Mouse (Mus musculus) urinary bladder, postnatal 36 days (tissue): ENCODE measurements around the gene Pemt.
A peak's percentile ranks its signal among the peaks of the same experiment; 100 is the strongest.

Experiments used
- DNase-seq, 2 experiments: peaks; one replicate each; pipeline ENCODE4 v3.0.0; 2022; ENCODE audit warnings: low spot score in 2 of 2, mixed read lengths in 1 of 2

Gene Pemt

DNA sequence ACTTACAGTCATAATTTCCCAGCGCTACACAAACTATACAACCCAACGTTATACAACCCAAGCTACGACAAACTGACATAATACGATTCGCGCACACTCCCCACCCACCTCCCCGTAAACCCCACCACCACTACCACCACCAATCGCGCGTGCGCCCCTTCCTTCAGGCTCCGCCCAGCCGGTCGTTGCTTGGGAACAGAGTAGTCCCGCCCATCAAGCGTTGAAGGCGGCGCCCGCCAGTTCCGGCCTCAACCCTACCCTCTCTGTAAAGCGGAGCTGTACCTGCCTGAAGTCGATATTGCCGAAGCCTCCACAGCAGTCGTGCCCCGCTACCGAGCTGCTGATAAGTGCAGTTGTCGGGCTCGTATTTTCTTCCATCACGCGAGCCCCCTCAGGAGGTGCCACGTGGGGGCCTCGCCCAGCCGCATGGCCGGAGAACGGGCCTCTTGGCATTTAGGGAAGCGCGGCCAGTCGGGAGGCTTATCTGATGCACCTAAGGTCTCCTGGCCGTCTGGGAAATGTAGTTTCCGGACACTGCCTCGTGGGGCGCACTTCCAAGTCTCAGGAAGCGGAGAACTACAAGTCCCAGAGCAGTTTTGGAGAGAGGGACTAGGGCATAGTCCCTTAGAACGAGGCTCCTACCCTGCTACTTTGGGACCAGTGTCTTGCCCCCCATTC is at the start of gene Pemt:
Gene Pemt, minus strand, starts transcription at position 432 of the 678 bp plus-strand sequence.
- peak; percentile 92 to 94 for DNase-seq

DNA sequence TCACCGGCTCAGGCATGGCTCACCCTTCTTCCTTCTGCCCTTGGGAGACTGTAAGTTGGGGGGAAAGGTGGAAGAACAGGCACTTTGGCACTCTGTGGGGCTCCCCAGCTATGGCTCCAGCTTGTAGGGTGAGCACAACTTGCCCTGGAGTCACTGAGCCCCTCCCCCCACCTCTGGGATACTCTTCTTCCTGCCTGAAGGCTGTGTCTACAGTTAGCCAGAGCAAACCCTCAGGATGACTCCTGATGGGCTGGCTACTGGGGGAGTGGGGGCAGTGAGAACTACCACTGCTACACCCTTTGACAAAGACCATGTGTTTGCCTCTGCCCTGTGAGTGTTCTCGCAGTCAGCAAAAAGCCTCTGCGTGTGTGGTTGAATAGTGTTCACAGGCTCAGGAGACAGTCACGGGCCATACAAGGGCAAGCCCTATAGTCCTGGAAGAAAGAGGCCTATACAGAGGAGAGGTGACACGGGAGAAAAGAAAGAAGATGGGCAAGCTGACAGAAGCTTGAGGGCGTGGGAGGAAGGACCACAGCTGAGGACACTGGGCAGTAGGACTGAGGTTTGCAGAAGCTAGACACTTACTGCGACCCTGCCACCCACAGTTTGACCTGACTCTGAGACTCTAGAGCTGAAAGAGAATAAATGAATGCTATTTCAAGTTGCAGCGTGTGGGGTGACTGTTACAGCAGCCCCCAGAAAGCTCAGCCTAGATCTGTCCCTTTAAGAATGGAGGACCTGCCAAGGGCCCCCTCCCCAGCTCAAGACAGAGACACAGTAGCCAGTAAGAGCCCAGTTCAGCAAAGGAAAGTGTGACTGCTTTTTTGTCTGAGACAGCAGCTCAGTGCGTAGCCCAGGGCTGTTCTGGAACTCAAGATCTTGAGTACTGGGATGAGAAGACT is 48.9 kb upstream of the Pemt start:
- DNase-seq: no peak

DNA sequence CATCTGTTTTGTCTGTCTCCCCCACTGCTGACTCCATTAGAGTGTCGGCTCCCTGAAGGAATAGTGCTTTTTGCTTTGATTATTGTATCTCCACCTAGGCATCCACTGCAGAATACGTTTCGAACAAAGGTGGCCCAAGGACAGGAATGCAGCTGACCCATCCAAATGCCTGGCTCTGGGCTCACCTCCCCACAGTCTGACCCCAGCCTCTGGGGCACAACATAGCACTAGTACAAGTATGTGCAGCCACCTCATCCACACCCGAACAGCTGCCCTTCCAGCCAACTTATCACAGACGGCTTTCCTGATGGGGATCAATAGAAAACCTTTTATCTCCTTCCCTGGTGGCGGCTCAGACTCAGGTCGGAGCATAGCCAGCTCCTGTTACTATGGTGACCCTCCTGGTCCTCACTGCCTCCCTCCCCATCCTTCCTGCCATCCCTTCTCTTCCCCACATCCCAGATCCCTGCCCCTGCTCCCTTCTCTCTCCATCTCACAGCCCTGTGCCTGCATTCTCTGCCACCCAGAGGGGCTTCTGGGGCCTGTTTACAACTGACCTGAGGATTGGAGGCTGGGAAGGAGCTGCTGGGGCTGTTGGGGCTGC is 47.8 kb upstream of the Pemt start:
- DNase-seq: no peak

DNA sequence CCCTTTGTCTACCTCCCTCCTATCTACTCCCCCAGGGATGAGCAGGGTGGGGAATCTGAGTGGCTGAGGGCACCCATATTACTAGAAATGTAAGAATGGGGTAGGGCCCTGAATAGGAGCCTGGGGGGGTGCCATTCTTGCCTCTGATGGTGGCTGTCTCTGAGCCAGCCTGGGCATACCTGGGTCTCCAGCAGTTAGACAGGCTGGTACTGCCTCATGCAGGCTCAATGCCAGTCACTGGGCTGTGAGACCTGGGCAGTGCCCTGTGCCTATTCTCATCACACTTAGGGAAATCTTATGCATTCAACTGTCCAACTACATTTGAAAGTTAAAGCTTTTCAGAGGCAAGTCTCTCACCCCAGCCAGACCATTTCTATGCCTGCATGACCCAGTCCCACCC is 46.9 kb upstream of the Pemt start:
- no peak for DNase-seq

DNA sequence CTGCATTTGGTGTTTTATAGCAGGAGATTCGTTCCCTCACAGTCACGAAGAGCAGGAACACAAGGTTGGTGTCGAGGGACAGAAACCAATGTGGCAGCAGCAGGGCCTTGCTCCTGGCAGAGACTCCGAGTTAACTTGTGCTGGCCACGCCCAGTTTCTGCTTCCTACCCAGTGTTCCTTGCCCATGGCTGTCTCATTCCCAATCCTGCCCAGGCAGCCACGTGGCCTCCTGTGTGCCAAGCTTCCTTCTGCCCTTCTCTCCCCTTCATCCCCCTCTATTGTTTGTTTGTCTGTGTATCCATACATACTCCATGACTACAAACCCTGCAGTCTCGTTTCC is 45.1 kb upstream of the Pemt start:
- peak in 1 of 2 experiments; percentile 15 for DNase-seq

DNA sequence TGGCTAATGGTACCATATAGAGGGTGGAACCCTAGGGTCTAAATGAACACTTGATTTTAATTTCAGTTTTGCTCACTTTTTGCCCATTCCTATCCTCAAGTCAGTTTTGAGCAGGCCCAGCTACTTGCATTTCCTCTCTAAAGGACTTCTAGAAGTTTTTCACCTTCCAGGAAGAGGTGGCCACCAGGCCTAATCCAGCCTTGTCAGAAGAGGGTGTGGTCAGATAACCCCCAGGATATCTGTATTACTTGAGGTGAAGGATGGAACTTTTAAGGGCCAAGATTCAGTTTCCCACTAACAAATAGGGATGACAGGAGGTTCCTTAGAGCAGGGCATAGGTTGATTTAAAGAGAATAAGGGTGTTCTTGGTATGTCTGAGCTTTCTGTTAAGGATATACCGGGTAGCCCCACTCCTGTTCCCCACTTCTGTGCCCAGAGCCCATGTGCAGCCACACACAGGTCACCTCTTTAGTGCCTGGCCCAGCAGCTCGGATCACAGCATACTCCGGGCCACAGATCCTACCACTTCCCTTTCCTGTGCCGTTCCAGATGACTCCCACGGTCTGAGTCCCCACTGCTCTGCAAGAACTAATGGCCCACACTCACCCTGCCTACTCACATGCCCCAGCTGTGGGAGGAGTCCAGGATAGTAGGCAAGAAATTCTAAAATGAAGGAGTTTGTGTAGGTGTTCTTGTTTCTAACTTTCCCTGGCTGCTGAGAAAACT is 44.6 kb upstream of the Pemt start:
- DNase-seq: no peak

DNA sequence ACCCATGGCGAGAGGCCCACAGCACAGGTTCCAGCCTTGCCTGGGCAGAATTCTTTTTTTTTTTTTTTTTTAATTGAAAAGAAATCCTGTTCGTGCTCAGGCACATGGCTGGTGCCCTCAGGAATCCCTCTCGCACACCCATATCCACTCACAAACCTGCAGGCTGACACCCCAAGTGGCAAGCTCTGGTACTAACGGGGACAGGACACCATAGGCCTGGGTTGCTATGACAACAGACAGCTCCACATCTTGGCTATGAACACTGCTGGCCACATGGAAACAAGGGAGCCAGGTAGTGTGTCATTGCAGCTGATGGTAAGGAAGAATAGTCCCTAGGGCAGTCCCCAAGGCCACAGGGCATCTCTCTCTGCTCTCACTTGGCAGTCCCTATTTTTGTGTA is 42.7 kb upstream of the Pemt start:
- no peak for DNase-seq

DNA sequence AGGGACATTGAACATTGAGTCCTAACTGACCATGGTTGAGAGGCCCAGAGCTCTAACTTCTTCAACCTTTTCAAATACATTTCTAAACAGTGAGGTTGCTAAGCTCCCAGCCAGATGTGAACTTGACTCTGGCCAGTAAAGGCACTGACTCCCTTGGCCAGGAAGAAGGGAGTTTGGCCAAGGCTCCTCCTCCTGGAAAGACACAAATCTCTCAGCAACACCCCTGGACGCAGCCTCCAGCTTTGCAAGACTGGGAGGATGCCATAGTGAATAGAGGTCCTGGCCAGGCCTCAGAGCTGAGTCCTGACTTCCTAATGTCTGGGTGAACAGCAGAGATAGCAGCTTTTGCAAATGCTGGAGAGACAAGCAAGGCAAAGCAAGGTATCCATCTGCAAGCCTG is 40.4 kb upstream of the Pemt start:
- peak; percentile 20 to 54 for DNase-seq

DNA sequence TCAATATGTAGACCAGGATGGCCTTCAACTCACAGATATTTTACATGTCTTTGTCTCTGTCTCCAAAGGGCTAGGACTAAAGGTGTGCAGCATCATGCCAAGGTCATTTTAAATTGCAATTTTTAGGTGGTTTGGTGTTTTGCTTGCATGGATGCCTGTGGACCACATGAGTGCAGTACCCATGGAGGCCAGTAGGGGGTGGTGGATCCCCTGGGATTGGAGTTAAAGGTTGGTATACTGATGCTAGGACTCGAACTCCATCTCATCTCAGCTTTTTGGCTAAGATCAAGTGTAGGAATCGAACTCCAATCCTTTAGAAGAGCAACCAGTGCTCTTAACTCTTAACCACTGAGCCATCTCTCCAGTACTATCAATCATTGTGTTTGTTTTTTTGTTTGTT is 38.3 kb upstream of the Pemt start:
- no peak for DNase-seq

DNA sequence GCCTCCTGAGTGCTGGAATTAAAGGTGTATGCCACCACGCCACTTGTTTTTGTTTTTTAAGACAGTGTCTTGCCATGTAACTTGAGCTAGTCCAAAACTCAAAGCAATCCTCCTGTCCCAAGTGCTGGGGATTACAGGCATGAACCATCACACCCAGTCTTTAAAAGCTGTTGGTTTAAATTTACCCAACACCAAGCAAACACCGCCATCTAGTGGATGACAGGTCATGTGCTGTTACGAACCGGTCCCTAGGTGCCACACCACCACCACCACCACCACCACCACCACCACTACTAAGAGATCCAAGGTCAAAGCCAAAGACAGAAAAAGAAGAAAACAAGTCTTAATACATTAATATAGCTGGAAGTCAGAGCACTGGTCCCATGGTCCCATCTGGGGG is 30.5 kb upstream of the Pemt start:
- DNase-seq: peak; percentile 43 to 57

DNA sequence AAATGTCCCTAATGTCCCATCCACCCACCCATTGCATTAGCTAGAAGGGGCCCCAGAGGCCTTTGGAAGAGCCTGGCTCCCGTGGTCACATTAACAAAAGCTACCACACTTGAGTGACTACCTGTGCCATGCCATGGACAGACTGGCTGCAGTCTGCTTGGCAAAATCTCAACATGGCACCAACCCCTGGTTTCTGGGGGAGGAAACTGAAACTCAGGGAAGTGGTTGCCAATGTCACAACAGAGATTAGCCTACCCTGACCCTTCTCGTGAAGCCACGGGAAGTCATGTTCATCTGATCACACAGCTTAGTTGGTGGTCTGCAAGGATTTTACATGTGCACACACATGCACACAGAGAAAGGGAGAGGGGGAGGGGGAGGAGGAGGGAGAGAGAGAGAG is 29.9 kb upstream of the Pemt start:
- DNase-seq: peak in 1 of 2 experiments; percentile 19

DNA sequence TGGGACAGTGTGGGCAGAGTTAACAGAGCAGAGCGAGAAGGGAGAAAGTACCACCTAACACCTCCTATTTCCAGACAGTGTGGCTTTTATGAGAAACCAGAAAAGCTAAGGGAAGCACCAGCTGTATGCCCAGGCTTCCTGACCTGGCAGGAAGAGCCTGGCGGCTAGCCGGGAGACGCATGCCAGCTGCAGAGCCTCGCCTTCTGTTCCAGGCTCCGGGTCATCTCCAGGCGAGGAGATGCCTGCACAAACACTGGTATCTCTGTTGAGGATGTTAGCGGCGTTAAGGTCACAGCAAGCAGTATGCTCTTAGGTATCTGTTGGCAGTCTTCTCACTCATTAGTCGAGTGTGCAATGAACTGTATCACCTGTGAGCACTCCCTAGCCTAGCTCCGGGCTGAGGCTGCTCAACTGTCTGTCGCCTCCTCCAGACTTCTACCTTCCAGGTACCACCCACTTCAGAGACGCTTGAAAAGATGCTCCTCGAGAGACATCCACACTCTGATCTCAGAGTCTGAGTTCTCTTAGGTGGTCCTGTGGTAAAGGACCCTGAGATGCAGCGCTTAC is 27.7 kb upstream of the Pemt start:
- peak in 1 of 2 experiments; percentile 33 for DNase-seq

DNA sequence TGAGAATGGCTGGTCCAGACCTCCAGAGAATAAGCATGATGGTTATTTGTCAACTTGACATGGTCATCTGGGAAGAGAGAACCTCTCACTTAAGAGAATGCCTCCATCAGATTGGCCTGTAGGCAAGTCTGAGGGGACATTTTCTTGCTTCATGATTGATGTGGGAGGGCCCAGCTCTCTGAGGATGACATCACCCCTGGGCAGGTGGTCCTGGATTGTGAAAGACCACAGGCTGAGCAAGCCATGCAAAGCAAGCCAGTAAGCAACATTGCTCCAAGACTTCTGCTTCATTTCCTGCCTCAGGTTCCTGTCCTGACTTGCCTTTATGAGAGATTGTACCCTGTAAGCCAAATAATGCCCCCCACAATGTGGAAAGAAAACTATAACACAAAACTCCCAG is 26.8 kb upstream of the Pemt start:
- DNase-seq: no peak

DNA sequence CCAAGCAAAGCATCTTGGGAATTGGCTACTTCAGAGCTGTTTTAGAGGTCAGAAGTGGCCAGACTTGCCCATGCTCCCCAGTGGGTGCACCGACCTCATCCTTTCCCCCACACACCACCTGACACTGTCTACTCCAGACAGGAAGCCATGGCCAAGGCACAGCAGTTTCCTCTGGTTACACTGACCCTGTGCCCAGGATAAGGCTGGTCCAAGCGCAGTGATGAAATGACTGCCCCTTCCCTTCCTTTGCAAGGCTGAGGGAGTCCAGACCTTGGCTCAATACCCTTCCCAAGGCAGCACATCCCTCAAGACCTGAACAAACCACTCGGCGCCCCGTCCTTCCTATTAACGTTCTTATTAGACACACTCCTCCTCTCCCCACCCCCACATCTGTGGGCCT is 24.9 kb upstream of the Pemt start:
- peak in 1 of 2 experiments; percentile 28 for DNase-seq

DNA sequence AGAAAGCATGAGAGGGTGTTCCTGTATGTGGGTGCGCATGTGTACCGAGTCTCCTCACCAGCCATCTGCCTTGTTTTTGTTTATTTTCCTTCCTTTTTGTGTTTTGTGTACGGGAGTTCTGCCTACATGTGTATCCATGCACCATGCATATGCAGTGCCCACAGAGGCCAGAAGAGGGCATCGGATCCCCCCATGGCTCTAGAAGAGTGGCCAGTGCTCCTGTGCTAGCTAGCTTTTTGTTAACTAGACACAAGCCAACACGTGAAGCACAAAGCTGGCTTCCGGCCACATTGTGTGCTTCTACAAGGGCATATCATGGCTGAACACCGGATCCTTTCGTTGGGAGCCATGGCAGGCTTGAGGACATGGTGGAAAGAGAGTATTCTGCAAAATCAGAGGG is 24.3 kb upstream of the Pemt start:
- DNase-seq: peak; percentile 18 to 46

DNA sequence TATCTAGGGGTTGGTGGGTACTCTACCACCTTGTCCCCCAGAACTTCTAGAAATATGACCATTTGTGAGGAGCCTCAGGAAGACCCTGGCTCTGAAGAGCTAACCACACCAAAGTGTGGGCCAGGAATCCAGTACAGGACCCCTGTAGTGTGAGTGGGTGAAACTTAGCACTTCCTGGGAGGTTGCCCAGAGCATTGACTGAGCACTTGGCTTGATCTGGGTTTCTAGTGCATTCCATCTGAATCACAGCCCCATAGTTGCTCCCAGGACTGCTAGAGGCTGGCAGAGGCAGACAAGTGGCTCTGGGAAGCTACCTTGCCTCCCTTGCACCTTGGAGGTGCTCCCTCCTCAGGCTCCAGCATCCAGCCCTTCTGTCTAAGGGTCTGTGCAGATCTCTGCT is 22.3 kb upstream of the Pemt start:
- no peak for DNase-seq

DNA sequence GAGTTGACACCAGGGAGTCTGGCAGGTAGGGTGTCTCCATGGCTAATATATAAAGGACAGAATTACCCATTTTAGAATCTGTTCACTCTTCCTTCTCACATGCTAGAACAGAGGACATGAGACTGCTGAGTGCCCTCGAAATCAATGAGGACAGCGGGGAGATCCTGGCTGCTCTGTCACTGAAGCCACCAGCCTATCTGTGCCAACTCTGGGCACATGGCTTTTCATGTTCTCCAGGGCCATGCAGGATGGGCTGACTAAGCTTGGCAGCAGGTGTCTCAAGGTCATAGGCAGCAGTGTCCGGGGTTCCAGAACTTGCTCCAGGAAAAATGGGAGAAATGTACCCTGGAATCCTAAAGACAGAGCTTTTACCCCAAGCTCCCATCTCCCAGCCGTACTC is 21.4 kb upstream of the Pemt start:
- DNase-seq: no peak

DNA sequence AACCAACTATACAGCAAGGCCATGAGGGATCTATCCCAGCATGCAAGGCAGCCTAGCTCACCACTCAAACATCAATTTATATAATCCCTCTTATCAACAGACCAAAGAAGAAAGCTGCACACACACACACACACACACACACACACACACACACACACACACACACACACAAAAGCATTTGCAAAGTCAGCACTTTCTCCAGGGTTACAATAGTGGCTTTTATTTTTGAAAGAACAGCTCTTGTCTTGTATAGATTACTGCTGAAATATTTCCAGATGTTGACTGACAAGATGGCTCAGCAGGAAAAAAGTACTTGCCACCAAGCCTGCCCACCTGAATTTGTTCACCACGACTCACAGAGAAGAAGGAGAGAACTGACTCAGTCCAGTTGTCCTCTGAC is 19.0 kb upstream of the Pemt start:
- no peak for DNase-seq

DNA sequence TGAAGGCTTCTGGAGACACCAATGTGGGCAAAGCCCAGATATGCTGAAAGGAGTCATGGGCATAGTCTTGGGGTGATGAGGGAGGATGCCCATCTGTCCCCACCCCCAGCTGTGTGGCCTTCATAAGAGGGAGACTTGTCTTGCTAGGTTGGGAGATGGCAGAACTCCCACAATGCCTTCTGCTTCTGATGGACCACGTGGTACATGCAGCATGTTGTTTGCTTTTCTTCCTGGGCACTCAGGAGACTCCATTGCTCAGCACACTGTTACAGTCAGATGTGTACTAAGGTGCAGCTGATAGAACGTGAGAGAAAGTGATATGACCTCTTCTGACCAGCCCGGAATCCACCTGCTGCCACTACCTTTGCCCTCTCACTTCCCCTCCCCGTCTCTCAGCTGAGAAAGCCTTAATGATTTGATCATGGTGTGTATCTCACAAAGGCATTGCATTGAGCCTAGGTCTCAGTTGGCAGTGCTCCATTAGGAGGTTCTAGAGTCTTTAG is 15.3 kb upstream of the Pemt start:
- DNase-seq: no peak

DNA sequence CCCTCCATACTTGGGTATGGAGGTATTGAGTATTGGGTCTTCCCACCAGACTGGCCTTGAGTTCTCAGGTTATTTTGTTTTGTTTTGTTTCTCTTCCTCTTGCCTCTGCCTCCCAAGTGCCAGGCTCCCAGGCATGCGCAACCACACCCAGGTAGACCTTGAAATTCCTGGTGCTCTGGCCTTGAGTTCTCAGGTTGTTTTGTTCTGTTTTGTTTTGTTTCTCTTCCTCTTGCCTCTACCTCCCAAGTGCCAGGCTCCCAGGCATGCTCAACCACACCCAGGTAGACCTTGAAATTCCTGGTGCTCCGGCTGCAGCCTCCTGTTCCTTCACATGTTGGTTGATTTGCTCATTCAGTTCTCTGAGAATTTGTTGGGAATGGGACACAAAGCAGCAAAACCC is 13.7 kb upstream of the Pemt start:
- DNase-seq: no peak

DNA sequence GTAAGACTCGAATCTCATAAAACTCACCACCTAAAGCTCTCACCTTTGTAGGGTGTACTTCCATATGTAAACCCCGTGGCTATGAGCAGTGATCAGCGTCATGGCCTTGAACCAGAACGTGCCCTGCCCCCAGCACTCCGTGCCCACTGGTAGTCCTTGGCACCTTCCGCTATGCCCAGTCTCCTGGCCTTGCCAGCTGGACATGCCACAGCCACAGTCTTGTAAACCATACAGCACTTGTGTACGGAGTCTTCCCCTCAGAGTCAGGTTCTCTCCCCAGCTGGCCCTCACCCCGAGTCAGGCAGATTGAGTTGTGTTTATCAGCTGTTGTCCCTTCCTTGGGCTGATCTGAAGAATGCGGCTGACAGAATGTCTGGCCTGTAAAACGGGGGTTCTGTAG is 12.2 kb upstream of the Pemt start:
- no peak for DNase-seq

DNA sequence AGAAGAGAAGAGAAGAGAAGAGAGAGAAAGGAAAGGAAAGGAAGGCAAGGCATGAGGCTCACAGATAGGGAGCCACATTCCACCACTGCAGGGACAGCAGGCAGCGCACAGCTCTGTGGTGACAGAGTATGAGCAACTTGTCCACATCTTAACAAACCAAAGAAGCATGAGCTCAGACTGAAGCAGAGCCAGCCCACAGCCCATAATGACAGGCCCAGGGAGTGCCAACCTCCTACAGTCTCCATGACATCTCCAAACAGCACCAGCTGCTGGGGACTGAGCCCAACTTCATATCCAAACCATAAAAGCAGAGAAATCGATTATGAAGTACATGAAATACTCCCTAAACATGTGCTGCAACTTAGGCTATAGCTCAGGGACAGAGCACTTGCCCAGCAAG is 11.7 kb upstream of the Pemt start:
- no peak for DNase-seq
